Mouse (Mus musculus): ENCODE data around the gene Inmt.

DNA sequence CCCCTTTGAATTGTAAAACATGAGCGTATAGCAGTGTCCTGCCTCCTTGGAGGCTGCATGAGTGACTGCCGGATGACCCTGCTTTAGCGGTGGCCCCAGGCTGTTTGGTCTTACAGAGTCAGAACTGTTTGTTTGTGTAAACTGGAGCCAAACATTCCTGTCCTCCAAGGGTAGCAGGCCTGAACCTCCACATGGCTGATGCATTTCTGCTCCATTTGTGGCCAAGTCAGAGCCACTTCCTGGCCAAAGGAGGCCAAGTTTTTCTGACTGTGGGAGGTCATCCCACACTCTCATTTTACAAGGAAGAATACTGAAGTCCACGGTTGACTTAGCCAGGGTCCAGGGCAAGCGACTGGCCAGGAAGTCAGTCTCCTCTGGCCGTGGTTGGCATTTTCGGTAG is 4.7 kb upstream of the Inmt start:
- no peak for TF ChIP-seq POLR2AphosphoS2 (IDR thresholded peaks at IDR 0.05; ENCODE audit: insufficient read length, low read depth)
- no peak for TF ChIP-seq USF1 (IDR thresholded peaks at IDR 0.05; ENCODE audit: low read depth)
- TF ChIP-seq POLR2A (IDR thresholded peaks at IDR 0.05; ENCODE audit: insufficient read length, low read depth): no peak

Measured in myocyte (in vitro differentiated cells).